Mouse (Mus musculus) heart, embryonic 11.5 days (tissue): ENCODE data around the gene Ercc5. TPM values are rescaled to one million over a fixed set of nuclear protein-coding genes. Genes with fewer than 3 reads are reported as not detected.

Experiments
- ATAC-seq: fragments of 200-750 bp; cut with Nextera tagmentation; replicated peaks from 2 replicates; pipeline ENCODE4 v1.8.0; 2017; ENCODE audit warnings: moderate library complexity; ENCODE audit not compliant: insufficient number of reproducible peaks, low FRiP score, low TSS enrichment
- H3K27ac ChIP-seq: fragments of 300-500 bp; sonication (generic); 2 replicates; pipeline ENCODE4 v1.5.1; 2014; ENCODE audit warnings: mild to moderate bottlenecking, low read depth, low read length
- H3K27me3 ChIP-seq: fragments of 300-500 bp; sonication (generic); 2 replicates; pipeline ENCODE4 v1.6.1; 2014; ENCODE audit warnings: mild to moderate bottlenecking, low read length, mixed read lengths; ENCODE audit not compliant: control insufficient read depth, insufficient read depth
- H3K36me3 ChIP-seq: fragments of 300-500 bp; sonication (generic); 2 replicates; pipeline ENCODE4 v1.6.1; 2014; ENCODE audit warnings: mild to moderate bottlenecking, low read length, moderate library complexity, mixed read lengths; ENCODE audit not compliant: control insufficient read depth, insufficient read depth
- H3K4me1 ChIP-seq: fragments of 300-500 bp; sonication (generic); 2 replicates; pipeline ENCODE4 v1.6.1; 2014; ENCODE audit warnings: low read length; ENCODE audit not compliant: control insufficient read depth, insufficient read depth
- H3K4me2 ChIP-seq: fragments of 300-500 bp; sonication (generic); 2 replicates; pipeline ENCODE4 v1.6.1; 2014; ENCODE audit warnings: mild to moderate bottlenecking, moderate library complexity
- H3K4me3 ChIP-seq: fragments of 300-500 bp; sonication (generic); 2 replicates; pipeline ENCODE4 v1.5.1; 2014; ENCODE audit warnings: low read depth, low read length
- H3K9ac ChIP-seq: fragments of 300-500 bp; sonication (generic); 2 replicates; pipeline ENCODE4 v1.6.1; 2014; ENCODE audit warnings: mild to moderate bottlenecking, low read depth, low read length, moderate library complexity
- H3K9me3 ChIP-seq: fragments of 300-500 bp; sonication (generic); replicated peaks from 2 replicates; pipeline ENCODE4 v1.6.1; 2016; ENCODE audit warnings: low read length; ENCODE audit not compliant: control insufficient read depth
- WGBS: fragments of 180-500 bp; shearing (Covaris S2); extraction: QIAGEN DNeasy Blood & Tissue Kit; methylation state at CpG from one replicate; pipeline ENCODE4 v1.1.7; 2014; ENCODE audit not compliant: insufficient replicate concordance; 5-methylcytosine and 5-hydroxymethylcytosine counted together
- polyA plus RNA-seq: library from polyadenylated mRNA; unstranded; fragments of >200 nt; fragmentation: Nextera tagmentation; extraction: Ambion mirVana; gene quantifications from 2 replicates; pipeline ENCODE4 v1.2.1, GENCODE M21; 2014

Ercc5 gene
- polyA plus RNA-seq, 1 experiment from 2014 or later = 17.3 TPM

DNA sequence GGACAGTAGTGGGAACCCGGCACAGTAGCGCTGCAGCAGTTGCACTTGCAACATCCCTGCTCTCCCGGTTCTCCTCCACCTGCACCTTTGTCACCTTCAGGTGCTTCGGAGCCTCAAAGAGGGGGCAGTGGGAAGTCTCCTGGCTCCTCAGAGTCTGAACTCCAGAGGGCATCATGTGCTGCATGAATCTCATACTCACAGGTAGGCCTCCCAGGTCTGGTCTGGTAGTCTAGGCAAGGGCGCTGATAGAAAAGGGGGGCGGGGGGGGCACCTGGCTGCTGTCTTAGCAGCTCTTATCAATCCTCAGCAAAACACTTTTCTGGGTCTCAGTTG is 27.5 kb upstream of the Ercc5 start:
- ATAC-seq = peak; percentile 11; the same call in 1 of the 2 replicates

DNA sequence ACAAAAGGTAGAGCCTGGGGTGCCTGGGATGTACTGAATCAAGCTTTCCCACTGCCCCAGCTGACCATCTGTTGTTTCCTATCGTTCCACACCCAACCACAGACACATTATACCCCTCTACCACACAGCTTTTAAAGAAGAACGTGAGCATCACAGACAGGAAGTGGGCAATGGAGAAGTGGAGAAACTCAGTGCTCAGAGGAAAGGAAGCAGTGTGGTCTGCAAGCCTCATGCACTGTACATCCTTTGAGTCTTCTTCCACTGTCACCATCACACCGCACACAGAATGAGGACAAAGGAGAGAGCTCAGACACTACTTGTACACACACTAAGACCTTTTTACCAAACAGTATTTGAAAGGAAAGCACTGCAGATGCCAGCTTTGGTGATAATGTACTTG is 25.3 kb upstream of the Ercc5 start:
- ATAC-seq = no peak
- no peak overlapping the region for H3K27ac ChIP-seq
- no peaks in the 10 kb centered on the region for H3K9me3 ChIP-seq
- no peaks in the 10 kb centered on the region for H3K4me1 ChIP-seq
- 78% methylated on average over 3 of the region's 3 CpGs for WGBS
- no peak overlapping the region for H3K4me2 ChIP-seq
- H3K36me3 ChIP-seq = no peaks in the 10 kb centered on the region
- H3K27me3 ChIP-seq = no peaks in the 10 kb centered on the region
- H3K9ac ChIP-seq = no peak overlapping the region
- H3K4me3 ChIP-seq = no peak overlapping the region

More for the DNA sequence above, 27.5 kb upstream of the Ercc5 start:
- H3K27ac ChIP-seq = peak overlapping the region; percentile 90
- WGBS = 6% methylated on average over 6 of the region's 6 CpGs
- peak overlapping the region; percentile 76 for H3K4me2 ChIP-seq
- no peaks in the 10 kb centered on the region for H3K27me3 ChIP-seq
- peak overlapping the region; percentile 78 for H3K9ac ChIP-seq
- no peaks in the 10 kb centered on the region for H3K9me3 ChIP-seq
- no peaks in the 10 kb centered on the region for H3K36me3 ChIP-seq
- peak overlapping the region; percentile 77 for H3K4me3 ChIP-seq
- H3K4me1 ChIP-seq = no peaks in the 10 kb centered on the region

DNA sequence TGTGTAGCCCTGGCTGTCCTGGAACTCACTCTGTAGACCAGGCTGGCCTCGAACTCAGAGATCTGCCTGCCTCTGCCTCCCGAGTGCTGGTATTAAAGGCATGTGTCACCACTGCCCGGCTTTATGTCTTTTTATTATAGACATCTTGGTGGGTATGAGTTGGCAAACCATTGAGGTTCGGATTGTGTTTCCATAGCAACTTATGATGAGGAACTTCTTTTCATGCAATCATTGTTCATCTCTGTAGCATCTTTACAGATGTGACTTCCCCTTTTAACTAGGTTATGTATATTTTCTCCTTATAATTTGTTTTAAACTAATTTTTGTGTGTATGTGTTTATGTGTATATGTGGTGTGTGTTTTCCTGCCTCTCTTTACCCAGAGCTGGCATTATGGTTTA is 22.0 kb upstream of the Ercc5 start:
- H3K4me3 ChIP-seq = no peak overlapping the region
- no peak for ATAC-seq
- no peaks in the 10 kb centered on the region for H3K36me3 ChIP-seq
- H3K4me1 ChIP-seq = no peaks in the 10 kb centered on the region
- 95% methylated on average over 4 of the region's 4 CpGs for WGBS
- no peaks in the 10 kb centered on the region for H3K9me3 ChIP-seq
- H3K4me2 ChIP-seq = no peak overlapping the region
- H3K9ac ChIP-seq = no peak overlapping the region
- no peak overlapping the region for H3K27ac ChIP-seq
- no peaks in the 10 kb centered on the region for H3K27me3 ChIP-seq

DNA sequence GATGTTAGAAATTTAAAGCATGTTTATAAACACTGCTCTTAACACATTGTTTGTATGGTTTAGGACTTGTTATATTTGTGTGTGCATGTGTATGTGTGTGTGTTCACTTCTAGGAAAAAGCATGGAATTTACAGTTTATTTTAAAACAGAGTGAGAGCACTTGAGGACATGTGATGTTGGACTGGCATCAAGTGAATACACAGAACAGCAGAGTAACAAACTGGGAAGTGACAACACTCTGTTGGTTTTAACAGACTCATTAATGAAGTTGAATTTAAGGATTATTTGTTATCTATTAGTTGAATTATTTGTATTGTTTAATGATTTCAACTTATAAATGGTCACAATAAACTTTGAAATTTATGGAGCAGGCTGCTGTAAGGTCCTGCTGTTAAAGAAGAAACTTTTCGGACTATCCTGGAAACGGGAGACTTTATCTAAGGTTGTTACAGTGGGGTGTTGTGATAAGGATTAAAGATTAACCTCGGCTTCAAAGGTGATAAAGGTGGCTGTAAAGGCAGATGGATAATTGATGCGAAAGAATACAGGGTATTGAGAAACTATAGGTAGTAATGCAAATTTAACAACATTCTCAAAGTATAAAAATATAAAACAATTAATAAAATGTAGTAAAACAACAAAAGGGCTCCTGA is 17.5 kb upstream of the Ercc5 start:
- Histone ChIP-seq H3K9me3 (no peaks in the 10 kb centered on the region), H3K4me1 (no peaks in the 10 kb centered on the region), H3K36me3 (0 out of 2 replicates have a peak, but pooled peaks cover 5% of the 10 kb centered on the region), H3K9ac (no peak overlapping the region), H3K27ac (no peak overlapping the region), H3K4me2 (no peak overlapping the region), H3K27me3 (no peaks in the 10 kb centered on the region), H3K4me3 (no peak overlapping the region)
- WGBS = 57% methylated on average over 4 of the region's 4 CpGs
- no peak for ATAC-seq

DNA sequence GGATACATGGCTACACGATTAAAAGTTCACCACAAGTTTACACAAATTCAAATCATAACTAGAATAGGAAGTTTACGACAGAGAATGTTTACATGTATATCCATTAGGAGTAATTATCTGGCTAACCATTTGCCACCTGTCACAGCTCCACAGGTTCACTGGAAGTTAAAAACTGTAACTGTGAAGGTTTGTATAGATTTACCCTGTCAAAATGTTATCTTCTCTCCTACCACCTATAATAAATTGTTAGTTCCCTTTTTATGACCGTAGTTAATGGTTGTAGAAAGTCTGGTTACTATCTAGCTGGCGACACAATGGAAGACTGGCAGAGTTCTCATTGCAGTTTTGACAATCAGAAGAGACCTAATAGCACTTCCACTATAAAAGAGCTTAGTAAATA is 7.3 kb upstream of the Ercc5 start:
- H3K27ac ChIP-seq = no peak overlapping the region
- H3K4me2 ChIP-seq = no peak overlapping the region
- H3K36me3 ChIP-seq = peaks cover 8% of the 10 kb centered on the region; the same call in 1 of the 2 replicates
- 71% methylated on average over 4 of the region's 4 CpGs for WGBS
- no peak for ATAC-seq
- H3K9me3 ChIP-seq = no peaks in the 10 kb centered on the region
- no peak overlapping the region for H3K9ac ChIP-seq
- H3K27me3 ChIP-seq = no peaks in the 10 kb centered on the region
- H3K4me3 ChIP-seq = no peak overlapping the region
- no peaks in the 10 kb centered on the region for H3K4me1 ChIP-seq

DNA sequence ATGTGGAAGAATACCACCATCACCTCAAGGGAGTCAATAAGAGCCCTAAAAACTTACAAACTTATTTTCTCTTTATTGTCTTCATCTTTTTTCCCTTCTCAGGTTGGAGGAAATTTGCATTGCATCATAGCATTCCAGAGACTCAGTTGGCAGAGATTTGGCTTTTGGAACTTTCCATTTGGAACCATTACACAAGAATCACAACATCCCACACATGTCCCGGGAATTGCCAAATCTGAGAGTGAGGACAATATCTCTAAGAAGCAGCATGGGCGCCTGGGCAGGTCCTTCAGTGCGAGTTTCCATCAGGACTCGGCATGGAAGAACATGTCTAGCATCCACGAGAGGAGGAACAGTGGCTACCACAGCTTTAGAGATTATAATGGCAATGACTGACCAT is 4.8 kb upstream of the Ercc5 start:
- WGBS = 87% methylated on average over 5 of the region's 5 CpGs
- no peaks in the 10 kb centered on the region for H3K9me3 ChIP-seq
- peaks cover 8% of the 10 kb centered on the region; the same call in 1 of the 2 replicates for H3K36me3 ChIP-seq
- no peaks in the 10 kb centered on the region for H3K27me3 ChIP-seq
- no peak overlapping the region for H3K27ac ChIP-seq
- no peak overlapping the region for H3K4me3 ChIP-seq
- H3K4me1 ChIP-seq = no peaks in the 10 kb centered on the region
- H3K9ac ChIP-seq = no peak overlapping the region
- no peak for ATAC-seq
- no peak overlapping the region for H3K4me2 ChIP-seq

DNA sequence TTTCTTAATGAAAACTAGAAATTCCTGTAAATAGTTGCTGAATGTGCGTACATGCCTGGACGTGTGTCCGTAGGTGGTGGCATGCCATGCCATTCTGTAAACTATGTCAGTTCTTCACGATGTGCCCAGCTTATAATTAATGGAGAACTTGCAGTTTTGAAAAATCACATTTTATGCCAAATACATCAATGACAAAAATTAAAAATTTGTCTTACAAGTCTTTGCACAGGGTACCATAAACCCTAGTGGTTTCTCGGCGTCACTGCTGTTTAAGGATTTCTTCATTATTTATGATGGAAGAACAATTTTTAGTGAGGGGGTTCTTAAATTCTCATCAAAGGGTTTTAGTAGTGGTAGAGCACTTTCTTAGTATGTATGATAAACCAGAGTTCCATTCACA is 1.2 kb downstream of the Ercc5 start:
- H3K9ac ChIP-seq = peak overlapping the region; percentile 90; the same call in 1 of the 2 replicates
- no peaks in the 10 kb centered on the region for H3K27me3 ChIP-seq
- WGBS = 53% methylated on average over 6 of the region's 6 CpGs
- H3K4me3 ChIP-seq = peak overlapping the region; percentile 85
- no peaks in the 10 kb centered on the region for H3K9me3 ChIP-seq
- H3K27ac ChIP-seq = no peak overlapping the region
- no peaks in the 10 kb centered on the region for H3K36me3 ChIP-seq
- peak overlapping the region; percentile 63 for H3K4me2 ChIP-seq
- H3K4me1 ChIP-seq = 0 out of 2 replicates have a peak, but pooled peaks cover 3% of the 10 kb centered on the region
- no peak for ATAC-seq

DNA sequence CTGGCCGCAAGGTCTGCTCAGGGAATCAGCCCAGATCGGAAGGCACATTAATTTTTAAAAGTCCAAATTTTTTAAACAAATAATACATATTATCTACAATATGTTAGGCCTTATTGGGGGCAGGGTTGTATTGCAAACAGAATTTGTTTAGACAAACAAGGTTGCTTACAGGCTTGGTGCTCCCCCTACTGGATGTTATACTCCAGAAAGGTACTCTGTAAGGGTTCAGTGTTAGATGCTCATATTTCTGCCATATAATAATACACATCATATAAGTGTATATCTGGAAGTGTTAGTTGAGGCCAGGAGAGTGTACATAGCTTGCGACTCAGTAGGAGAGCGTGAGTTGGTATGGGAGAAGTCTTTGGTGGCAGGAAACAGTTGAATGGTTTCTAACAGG is 7.7 kb downstream of the Ercc5 start:
- Histone ChIP-seq H3K27ac (no peak overlapping the region), H3K4me2 (no peak overlapping the region), H3K4me3 (no peak overlapping the region), H3K9ac (no peak overlapping the region), H3K27me3 (no peaks in the 10 kb centered on the region), H3K9me3 (no peaks in the 10 kb centered on the region), H3K4me1 (no peaks in the 10 kb centered on the region), H3K36me3 (peaks cover 6% of the 10 kb centered on the region)
- WGBS = 89% methylated on average over 4 of the region's 4 CpGs
- no peak for ATAC-seq

DNA sequence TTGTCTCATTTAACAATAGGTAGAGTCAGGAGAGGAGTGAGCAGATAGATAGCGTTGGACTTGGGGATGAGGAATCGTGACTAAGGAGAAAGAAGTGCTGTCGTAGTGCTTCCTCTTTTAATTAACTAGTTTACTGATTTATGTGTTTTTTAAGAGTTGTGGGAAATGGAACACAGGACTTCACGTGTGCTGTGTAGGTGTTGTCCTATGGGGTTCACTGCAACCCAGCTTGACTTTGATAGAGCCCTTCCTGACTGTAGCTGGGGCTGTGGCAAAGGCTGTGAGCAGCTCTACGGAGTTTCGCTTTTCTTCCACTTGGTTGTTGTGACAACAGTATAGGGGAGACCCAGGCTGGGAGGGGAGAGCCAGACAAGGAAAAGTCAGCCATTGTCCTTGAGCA is 10.8 kb downstream of the Ercc5 start:
- Histone ChIP-seq H3K9ac (no peak overlapping the region), H3K9me3 (no peaks in the 10 kb centered on the region), H3K27me3 (no peaks in the 10 kb centered on the region), H3K4me3 (no peak overlapping the region), H3K4me2 (no peak overlapping the region), H3K36me3 (peaks cover 18% of the 10 kb centered on the region), H3K27ac (no peak overlapping the region), H3K4me1 (no peaks in the 10 kb centered on the region)
- WGBS = 87% methylated on average over 6 of the region's 6 CpGs
- ATAC-seq = no peak
